Mouse (Mus musculus): Measurements from ENCODE around the gene Krtap5-3. TPM values are rescaled to one million over a fixed set of nuclear protein-coding genes. Genes with fewer than 3 reads are reported as not detected.
A peak's percentile ranks its signal among the peaks of the same experiment; 100 is the strongest.
"Not testable (repeated sequence)": the region's sequence is repeated elsewhere in the genome, so short reads cannot be mapped to it uniquely, and the experiment has no call there.

The Krtap5-3 gene
- polyA plus RNA-seq, 1 experiment from 2014 or later = not detected

DNA sequence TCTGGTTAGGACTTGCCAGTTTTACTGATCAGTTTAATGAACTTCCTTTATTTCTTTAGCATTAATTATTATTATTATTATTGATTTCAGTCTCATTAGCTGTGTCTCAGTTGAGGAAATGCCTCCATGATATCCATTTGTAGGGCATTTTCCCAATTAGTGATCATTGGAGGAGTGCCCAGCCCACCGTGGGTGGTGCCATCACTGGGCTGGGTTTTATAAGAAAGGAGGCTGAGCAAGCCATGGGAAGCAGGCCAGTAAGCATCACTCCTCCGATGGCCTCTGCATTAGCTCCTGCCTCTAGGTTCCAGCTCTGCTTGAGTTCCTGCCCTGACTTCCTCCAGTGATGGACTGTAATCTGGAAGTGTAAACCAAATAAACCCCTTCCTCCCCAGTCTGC is 13.0 kb upstream of the Krtap5-3 start:
- ATAC-seq (ENCODE audit: low read depth) = no peak
- 73% methylated on average over 2 of the region's 2 CpGs for WGBS

GRCm38 (mm10) chr7:142190289-142190688 is 10.9 kb upstream of the Krtap5-3 start, which contains the start of gene Gm10153:
Gene Gm10153 (minus strand): TSS chr7:142190389.
- H3K27ac ChIP-seq (ENCODE audit: low read length) = no peak within 1 kb of the TSS
- WGBS = 38% methylated on average over 2 of the region's 2 CpGs
- no peaks in the 10 kb centered on the region for H3K36me3 ChIP-seq (ENCODE audit: control insufficient read depth, insufficient read depth, low read length)
- no peak within 1 kb of the TSS for H3K9ac ChIP-seq (ENCODE audit: low read length)
- H3K9me3 ChIP-seq (ENCODE audit: control insufficient read depth, low read length) = no peaks in the 10 kb centered on the region
- ATAC-seq (ENCODE audit: low read depth) = no peak
- H3K4me2 ChIP-seq (ENCODE audit: low read depth, low read length) = no peak within 1 kb of the TSS
- H3K4me1 ChIP-seq (replicated peaks; ENCODE audit: control insufficient read depth, insufficient read depth, low read length) = no peaks in the 10 kb centered on the region
- no peaks in the 10 kb centered on the region for H3K27me3 ChIP-seq (ENCODE audit: control insufficient read depth, insufficient read depth, low read depth, low read length)
- H3K4me3 ChIP-seq (ENCODE audit: low read length) = no peak within 1 kb of the TSS

More for the DNA sequence above, 13.0 kb upstream of the Krtap5-3 start:
- Histone ChIP-seq H3K4me3 (ENCODE audit: low read length) (no peak overlapping the region), H3K36me3 (ENCODE audit: control insufficient read depth, insufficient read depth, low read length) (no peaks in the 10 kb centered on the region), H3K9me3 (ENCODE audit: control insufficient read depth, low read length) (no peaks in the 10 kb centered on the region), H3K4me1 (replicated peaks; ENCODE audit: control insufficient read depth, insufficient read depth, low read length) (no peaks in the 10 kb centered on the region), H3K9ac (ENCODE audit: low read length) (no peak overlapping the region), H3K27me3 (ENCODE audit: control insufficient read depth, insufficient read depth, low read depth, low read length) (no peaks in the 10 kb centered on the region), H3K4me2 (ENCODE audit: low read depth, low read length) (no peak overlapping the region), H3K27ac (ENCODE audit: low read length) (no peak overlapping the region)

GRCm38 (mm10) chr7:142198748-142199147 is 2.4 kb upstream of the Krtap5-3 start:
- H3K4me1 ChIP-seq (replicated peaks; ENCODE audit: control insufficient read depth, insufficient read depth, low read length) = no peaks in the 10 kb centered on the region
- ATAC-seq (ENCODE audit: low read depth) = no peak
- no peak overlapping the region for H3K27ac ChIP-seq (ENCODE audit: low read length)
- no peaks in the 10 kb centered on the region for H3K27me3 ChIP-seq (ENCODE audit: control insufficient read depth, insufficient read depth, low read depth, low read length)
- H3K9ac ChIP-seq (ENCODE audit: low read length) = no peak overlapping the region
- no peaks in the 10 kb centered on the region for H3K36me3 ChIP-seq (ENCODE audit: control insufficient read depth, insufficient read depth, low read length)
- no peak overlapping the region for H3K4me2 ChIP-seq (ENCODE audit: low read depth, low read length)
- H3K4me3 ChIP-seq (ENCODE audit: low read length) = no peak overlapping the region
- WGBS = 81% methylated on average over 2 of the region's 2 CpGs
- H3K9me3 ChIP-seq (ENCODE audit: control insufficient read depth, low read length) = no peaks in the 10 kb centered on the region

- Histone ChIP-seq H3K4me3 (ENCODE audit: low read length) (no peak overlapping the region), H3K4me1 (replicated peaks; ENCODE audit: control insufficient read depth, insufficient read depth, low read length) (no peaks in the 10 kb centered on the region)
Observed at GRCm38 (mm10) chr7:142205488-142205887, 4.3 kb downstream of the Krtap5-3 start.

DNA sequence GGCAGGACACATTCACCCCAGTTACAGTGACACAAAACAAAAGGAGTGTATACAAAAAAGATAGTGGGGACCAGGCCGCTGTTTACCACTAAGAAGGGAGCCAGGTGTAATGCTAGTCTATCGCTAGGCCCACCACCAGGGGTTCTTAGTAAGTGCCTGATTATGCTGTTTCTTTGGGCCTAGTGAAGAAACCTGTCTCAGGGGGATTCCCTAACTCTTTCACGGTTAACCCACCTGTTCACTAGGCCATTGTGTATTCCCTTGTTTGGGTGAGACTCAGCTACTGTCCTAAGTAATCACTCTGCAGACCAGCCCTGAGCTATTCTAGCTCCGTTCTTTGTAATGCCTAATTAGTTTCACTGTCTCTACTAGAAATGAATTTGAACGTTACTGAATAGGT is 5.7 kb downstream of the Krtap5-3 start:
- H3K4me1 ChIP-seq (replicated peaks; ENCODE audit: control insufficient read depth, insufficient read depth, low read length); H3K27ac ChIP-seq (ENCODE audit: low read length); H3K36me3 ChIP-seq (ENCODE audit: control insufficient read depth, insufficient read depth, low read length); H3K9me3 ChIP-seq (ENCODE audit: control insufficient read depth, low read length); H3K27me3 ChIP-seq (ENCODE audit: control insufficient read depth, insufficient read depth, low read depth, low read length); H3K4me3 ChIP-seq (ENCODE audit: low read length); H3K4me2 ChIP-seq (ENCODE audit: low read depth, low read length); ATAC-seq (ENCODE audit: low read depth); H3K9ac ChIP-seq (ENCODE audit: low read length): not testable (repeated sequence)
- 81% methylated on average over 5 of the region's 5 CpGs for WGBS

More at GRCm38 (mm10) chr7:142205488-142205887, 4.3 kb downstream of the Krtap5-3 start:
- Histone ChIP-seq H3K4me2 (ENCODE audit: low read depth, low read length) (no peak overlapping the region), H3K27me3 (ENCODE audit: control insufficient read depth, insufficient read depth, low read depth, low read length) (no peaks in the 10 kb centered on the region), H3K9me3 (ENCODE audit: control insufficient read depth, low read length) (no peaks in the 10 kb centered on the region), H3K9ac (ENCODE audit: low read length) (no peak overlapping the region), H3K27ac (ENCODE audit: low read length) (no peak overlapping the region), H3K36me3 (ENCODE audit: control insufficient read depth, insufficient read depth, low read length) (no peaks in the 10 kb centered on the region)
- ATAC-seq (ENCODE audit: low read depth) = no peak

GRCm38 (mm10) chr7:142211559-142211958 is 10.4 kb downstream of the Krtap5-3 start, which contains the start of gene Gm7579:
Gene Gm7579 (plus strand): TSS chr7:142211859.
- no peaks in the 10 kb centered on the region for H3K27me3 ChIP-seq (ENCODE audit: control insufficient read depth, insufficient read depth, low read depth, low read length)
- no peak within 1 kb of the TSS for H3K27ac ChIP-seq (ENCODE audit: low read length)
- H3K4me2 ChIP-seq (ENCODE audit: low read depth, low read length) = no peak within 1 kb of the TSS
- H3K9ac ChIP-seq (ENCODE audit: low read length) = no peak within 1 kb of the TSS
- H3K9me3 ChIP-seq (ENCODE audit: control insufficient read depth, low read length) = no peaks in the 10 kb centered on the region
- no peak within 1 kb of the TSS for H3K4me3 ChIP-seq (ENCODE audit: low read length)
- WGBS = 57% methylated on average over 1 of the region's 1 CpGs
- no peaks in the 10 kb centered on the region for H3K4me1 ChIP-seq (replicated peaks; ENCODE audit: control insufficient read depth, insufficient read depth, low read length)
- no peaks in the 10 kb centered on the region for H3K36me3 ChIP-seq (ENCODE audit: control insufficient read depth, insufficient read depth, low read length)
- no peak for ATAC-seq (ENCODE audit: low read depth)

GRCm38 (mm10) chr7:142212136-142212535 is 11.0 kb downstream of the Krtap5-3 start:
- H3K4me2 ChIP-seq (ENCODE audit: low read depth, low read length); H3K9ac ChIP-seq (ENCODE audit: low read length); H3K9me3 ChIP-seq (ENCODE audit: control insufficient read depth, low read length); ATAC-seq (ENCODE audit: low read depth); H3K27ac ChIP-seq (ENCODE audit: low read length); H3K27me3 ChIP-seq (ENCODE audit: control insufficient read depth, insufficient read depth, low read depth, low read length); H3K4me3 ChIP-seq (ENCODE audit: low read length); H3K4me1 ChIP-seq (replicated peaks; ENCODE audit: control insufficient read depth, insufficient read depth, low read length); H3K36me3 ChIP-seq (ENCODE audit: control insufficient read depth, insufficient read depth, low read length): not testable (repeated sequence)
- WGBS = 35% methylated on average over 1 of the region's 1 CpGs

DNA sequence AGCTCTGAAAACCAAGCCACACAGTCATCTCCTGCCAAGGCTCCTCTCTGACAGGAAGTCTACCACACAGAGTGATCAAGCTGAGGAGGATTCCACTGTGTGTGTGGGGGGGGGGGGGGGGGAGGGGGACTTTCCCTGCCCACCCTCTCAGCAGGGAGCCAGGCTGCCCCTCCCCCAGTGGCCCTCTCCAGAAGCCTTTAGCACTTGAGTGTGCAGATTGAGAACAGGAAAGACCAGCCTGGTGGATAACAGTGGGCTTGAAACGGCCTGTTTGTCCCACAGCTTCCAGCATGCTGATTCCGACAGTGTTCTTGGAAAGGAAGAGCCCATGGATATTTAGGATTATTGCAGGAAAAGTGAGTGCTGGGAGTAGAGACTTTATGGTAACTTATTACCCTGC is 23.4 kb downstream of the Krtap5-3 start:
- H3K36me3 ChIP-seq (ENCODE audit: control insufficient read depth, insufficient read depth, low read length) = no peaks in the 10 kb centered on the region
- H3K4me2 ChIP-seq (ENCODE audit: low read depth, low read length) = 0 out of 2 replicates have a peak overlapping the region, but pooled peaks have one; percentile 3
- H3K27me3 ChIP-seq (ENCODE audit: control insufficient read depth, insufficient read depth, low read depth, low read length) = no peaks in the 10 kb centered on the region
- no peak overlapping the region for H3K27ac ChIP-seq (ENCODE audit: low read length)
- peak; percentile 67 for ATAC-seq (ENCODE audit: low read depth)
- 21% methylated on average over 2 of the region's 2 CpGs for WGBS
- H3K4me1 ChIP-seq (replicated peaks; ENCODE audit: control insufficient read depth, insufficient read depth, low read length) = peaks cover 2% of the 10 kb centered on the region; the same call in 1 of the 2 replicates
- H3K4me3 ChIP-seq (ENCODE audit: low read length) = no peak overlapping the region
- no peaks in the 10 kb centered on the region for H3K9me3 ChIP-seq (ENCODE audit: control insufficient read depth, low read length)
- H3K9ac ChIP-seq (ENCODE audit: low read length) = no peak overlapping the region

GRCm38 (mm10) chr7:142229871-142230270 is 28.7 kb downstream of the Krtap5-3 start, which contains the start of gene Krtap5-5:
Gene Krtap5-5 (minus strand): TSS chr7:142229971.
- ATAC-seq (ENCODE audit: low read depth); H3K9me3 ChIP-seq (ENCODE audit: control insufficient read depth, low read length); H3K4me1 ChIP-seq (replicated peaks; ENCODE audit: control insufficient read depth, insufficient read depth, low read length); H3K4me2 ChIP-seq (ENCODE audit: low read depth, low read length); H3K36me3 ChIP-seq (ENCODE audit: control insufficient read depth, insufficient read depth, low read length); H3K4me3 ChIP-seq (ENCODE audit: low read length); H3K9ac ChIP-seq (ENCODE audit: low read length); H3K27me3 ChIP-seq (ENCODE audit: control insufficient read depth, insufficient read depth, low read depth, low read length); H3K27ac ChIP-seq (ENCODE audit: low read length): not testable (repeated sequence)
- WGBS = 36% methylated on average over 3 of the region's 3 CpGs

DNA sequence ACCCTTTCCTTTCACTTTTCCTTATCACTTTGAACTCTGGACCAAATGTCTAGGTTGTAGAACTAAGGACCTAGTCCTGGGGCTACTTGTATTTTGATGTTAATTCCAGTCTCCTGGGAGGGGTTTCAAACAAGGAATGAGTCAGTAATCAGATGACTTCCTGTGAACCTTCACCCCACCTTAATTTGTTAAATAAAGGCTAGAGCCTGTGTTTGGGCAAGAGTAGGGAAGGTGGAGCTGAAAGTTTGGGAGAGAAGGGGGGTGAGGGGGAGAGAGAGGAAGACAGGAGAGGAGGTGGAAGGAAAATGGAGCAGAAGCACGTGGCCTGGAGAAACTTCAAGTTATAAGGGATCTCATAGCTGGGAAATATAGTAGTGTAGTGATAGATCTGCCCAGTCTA is 30.4 kb downstream of the Krtap5-3 start:
- ATAC-seq (ENCODE audit: low read depth) = no peak
- Histone ChIP-seq H3K36me3 (ENCODE audit: control insufficient read depth, insufficient read depth, low read length) (no peaks in the 10 kb centered on the region), H3K9me3 (ENCODE audit: control insufficient read depth, low read length) (peaks cover 3% of the 10 kb centered on the region; the same call in 1 of the 2 replicates), H3K4me2 (ENCODE audit: low read depth, low read length) (no peak overlapping the region), H3K4me3 (ENCODE audit: low read length) (no peak overlapping the region), H3K9ac (ENCODE audit: low read length) (no peak overlapping the region), H3K27me3 (ENCODE audit: control insufficient read depth, insufficient read depth, low read depth, low read length) (no peaks in the 10 kb centered on the region), H3K4me1 (replicated peaks; ENCODE audit: control insufficient read depth, insufficient read depth, low read length) (no peaks in the 10 kb centered on the region), H3K27ac (ENCODE audit: low read length) (no peak overlapping the region)
- 21% methylated on average over 1 of the region's 1 CpGs for WGBS

Data from lung, embryonic 16.5 days (tissue).